ENCODE assay signal across 10 mouse cellular contexts in genomic region chr6:129228935-129229773, GRCm38 (mm10). TPM values are rescaled to one million over a fixed set of nuclear protein-coding genes. Genes with fewer than 3 reads are reported as not detected.
DNase-seq lines count a peak whose midpoint lies in the region; ATAC-seq and TF ChIP-seq lines count a peak whose summit lies in the region.
"Had no signal": no experiment of that assay in that cellular context is flagged by ENCODE, and none has a peak within 500 bp of the region (broad histone marks: within the 10 kb centered on the region; RNA-seq: fewer than 3 reads in every experiment).

No protein-coding gene starts in this region.

- WGBS in hindbrain, embryonic 14.5 days = 62% methylated on average over 3 of the region's 3 CpGs
- WGBS in hindbrain, embryonic 11.5 days = 72% methylated on average over 3 of the region's 3 CpGs
- WGBS in spleen, adult 2 months = 21% methylated on average over 3 of the region's 3 CpGs
- 45% methylated on average over 3 of the region's 3 CpGs for WGBS in olfactory bulb, adult 2 months

- no peak overlapping the region for H3K4me3 ChIP-seq in hindbrain, embryonic 14.5 days (replicated peaks; ENCODE audit: low read length)
- H3K4me3 ChIP-seq in hindbrain, embryonic 11.5 days (ENCODE audit: low read depth, low read length) = no peak overlapping the region
- no peak overlapping the region for H3K4me3 ChIP-seq in spleen, adult 2 months (ENCODE audit: extremely low read depth, insufficient read depth, insufficient read length)
- H3K4me3 ChIP-seq in embryonic fibroblast, embryonic 13.5 days (ENCODE audit: insufficient read depth, low read length) = no peak overlapping the region
- no peak overlapping the region for H3K4me3 ChIP-seq in olfactory bulb, adult 2 months (ENCODE audit: insufficient read depth, low read depth, low read length)

- no peaks in the 10 kb centered on the region for H3K36me3 ChIP-seq in hindbrain, embryonic 14.5 days (replicated peaks; ENCODE audit: control insufficient read depth, insufficient read depth)
- no peaks in the 10 kb centered on the region for H3K36me3 ChIP-seq in hindbrain, embryonic 11.5 days (ENCODE audit: control insufficient read depth, insufficient read depth, low read length)
- H3K36me3 ChIP-seq in spleen, adult 2 months (ENCODE audit: control insufficient read depth, insufficient read depth, low read length) = peaks cover 3% of the 10 kb centered on the region

- H3K4me1 ChIP-seq in hindbrain, embryonic 14.5 days (replicated peaks; ENCODE audit: control insufficient read depth, insufficient read depth, low read length) = no peaks in the 10 kb centered on the region
- no peaks in the 10 kb centered on the region for H3K4me1 ChIP-seq in hindbrain, embryonic 11.5 days (replicated peaks; ENCODE audit: control insufficient read depth, insufficient read depth, low read length)
- peaks cover 42% of the 10 kb centered on the region for H3K4me1 ChIP-seq in spleen, adult 2 months (ENCODE audit: control insufficient read depth, insufficient read depth, insufficient read length)
- H3K4me1 ChIP-seq in embryonic fibroblast, embryonic 13.5 days (ENCODE audit: control insufficient read depth, insufficient read depth, low read length) = peaks cover 17% of the 10 kb centered on the region
- H3K4me1 ChIP-seq in olfactory bulb, adult 2 months (ENCODE audit: control insufficient read depth, insufficient read depth, low read length) = no peaks in the 10 kb centered on the region

- H3K27ac ChIP-seq in hindbrain, embryonic 14.5 days = peak overlapping the region; percentile 36; the same call in 1 of the 2 replicates
- H3K27ac ChIP-seq in hindbrain, embryonic 11.5 days (ENCODE audit: low read depth, low read length) = no peak overlapping the region
- peak overlapping the region; percentile 85 for H3K27ac ChIP-seq in spleen, adult 2 months (ENCODE audit: insufficient read depth, low read length)
- peak overlapping the region; percentile 100 for H3K27ac ChIP-seq in embryonic fibroblast, embryonic 13.5 days (ENCODE audit: insufficient read depth, low read length)
- 0 out of 2 replicates have a peak overlapping the region, but pooled peaks have one; percentile 46 for H3K27ac ChIP-seq in olfactory bulb, adult 2 months (ENCODE audit: insufficient read depth, low read depth, low read length)

- H3K9ac ChIP-seq in hindbrain, embryonic 14.5 days = no peak overlapping the region
- H3K9ac ChIP-seq in hindbrain, embryonic 11.5 days (ENCODE audit: low read depth, low read length) = no peak overlapping the region

- ATAC-seq in hindbrain, embryonic 14.5 days (ENCODE audit: low FRiP score) = no peak
- no peak for ATAC-seq in hindbrain, embryonic 11.5 days (ENCODE audit: low FRiP score)
- ATAC-seq in megakaryocyte-erythroid progenitor cell, adult 5-6 weeks (replicated peaks; ENCODE audit: low FRiP score, low TSS enrichment, poor library complexity, severe bottlenecking) = no peak

- no peak for TF ChIP-seq CTCF in spleen, adult 2 months (IDR thresholded peaks at IDR 0.05; ENCODE audit: extremely low read depth, insufficient read depth, insufficient read length, insufficient replicate concordance)
- TF ChIP-seq CTCF in embryonic fibroblast, embryonic 13.5 days (IDR thresholded peaks at IDR 0.05; ENCODE audit: borderline replicate concordance, insufficient read depth, low read length) = no peak
- TF ChIP-seq CTCF in olfactory bulb, adult 2 months (IDR thresholded peaks at IDR 0.05; ENCODE audit: insufficient read depth, low read depth, low read length) = no peak

- H3K9me3 ChIP-seq in hindbrain, embryonic 14.5 days (ENCODE audit: control insufficient read depth, low read length) = no peaks in the 10 kb centered on the region
- H3K9me3 ChIP-seq in hindbrain, embryonic 11.5 days (ENCODE audit: control insufficient read depth, low read length) = no peaks in the 10 kb centered on the region

- DNase-seq in hindbrain, embryonic 14.5 days (ENCODE audit: low spot score) = no peak
- DNase-seq in hindbrain, embryonic 11.5 days (ENCODE audit: low spot score) = no peak
- DNase-seq in spleen, adult 2 months (ENCODE audit: low read depth in 1 of 2, low spot score in 2 of 2) = no peak
- DNase-seq in spleen, postnatal 10 days (ENCODE audit: low spot score in 2 of 2) = no peak
- no peak for DNase-seq in retina, postnatal 1 day
- DNase-seq: cerebellum, adult 11-12 months had no signal

- TF ChIP-seq POLR2A in spleen, adult 2 months (IDR thresholded peaks at IDR 0.05; ENCODE audit: low read depth, low read length) = no peak
- no peak for TF ChIP-seq POLR2A in embryonic fibroblast, embryonic 13.5 days (IDR thresholded peaks at IDR 0.05; ENCODE audit: low read depth, low read length)
- no peak for TF ChIP-seq POLR2A in olfactory bulb, adult 2 months (IDR thresholded peaks at IDR 0.05; ENCODE audit: insufficient read depth, low read depth, low read length)

- H3K4me2 ChIP-seq in hindbrain, embryonic 14.5 days (replicated peaks) = no peak overlapping the region
- no peak overlapping the region for H3K4me2 ChIP-seq in hindbrain, embryonic 11.5 days (replicated peaks; ENCODE audit: low read depth, low read length)

- no peaks in the 10 kb centered on the region for H3K27me3 ChIP-seq in hindbrain, embryonic 14.5 days (ENCODE audit: control insufficient read depth, insufficient read depth, low read length)
- H3K27me3 ChIP-seq in hindbrain, embryonic 11.5 days (ENCODE audit: control insufficient read depth, insufficient read depth, low read length) = no peaks in the 10 kb centered on the region
- H3K27me3 ChIP-seq in spleen, adult 2 months (ENCODE audit: control insufficient read depth, insufficient read depth, low read length) = no peaks in the 10 kb centered on the region

RNA-seq across cellular contexts. Expression of gene Cd69, which starts 46.1 kb away (rescaled TPM):
- not detected in 2 replicates for polyA plus RNA-seq in hindbrain, embryonic 14.5 days (2014; fragmentation: Nextera tagmentation; extraction: Ambion mirVana)
- polyA plus RNA-seq in hindbrain, embryonic 11.5 days (2014; fragmentation: Nextera tagmentation; extraction: Ambion mirVana) = 0.09 TPM in 1 of 2 replicates, not detected in the other
- polyA plus RNA-seq in spleen, adult 2 months (2012; rRNA removed) = 4.4 and 5.0 TPM in 2 replicates
- not detected in 2 replicates for polyA plus RNA-seq in embryonic fibroblast, embryonic 13.5 days (2011; ENCODE audit: insufficient read length, low read depth, missing spikeins)
- not detected in 2 replicates for polyA plus RNA-seq in olfactory bulb, adult 2 months (2012; ENCODE audit: insufficient read depth, insufficient read length, low replicate concordance, missing spikeins)
- total RNA-seq in megakaryocyte-erythroid progenitor cell, adult 5-6 weeks (2014; fragmentation: Nextera tagmentation) = 7.0 and 12.2 TPM in 2 replicates
- 57.7 and 71.1 TPM in 2 replicates for total RNA-seq in megakaryocyte-erythroid progenitor cell, adult 5-6 weeks (2017)
- total RNA-seq: left cerebral cortex, postnatal 14 days had no signal

RNA-seq across cellular contexts. Expression of gene Clec2d, which starts 48.7 kb away (rescaled TPM):
- 0.17 and 0.37 TPM in 2 replicates for polyA plus RNA-seq in hindbrain, embryonic 14.5 days (2014; fragmentation: Nextera tagmentation; extraction: Ambion mirVana)
- polyA plus RNA-seq in hindbrain, embryonic 11.5 days (2014; fragmentation: Nextera tagmentation; extraction: Ambion mirVana) = not detected in 2 replicates
- polyA plus RNA-seq in spleen, adult 2 months (2012; rRNA removed) = 47.0 and 47.4 TPM in 2 replicates
- 45.1 and 55.3 TPM in 2 replicates for polyA plus RNA-seq in embryonic fibroblast, embryonic 13.5 days (2011; ENCODE audit: insufficient read length, low read depth, missing spikeins)
- not detected in 2 replicates for polyA plus RNA-seq in olfactory bulb, adult 2 months (2012; ENCODE audit: insufficient read depth, insufficient read length, low replicate concordance, missing spikeins)
- total RNA-seq in megakaryocyte-erythroid progenitor cell, adult 5-6 weeks (2014; fragmentation: Nextera tagmentation) = 18.0 and 43.7 TPM in 2 replicates
- total RNA-seq in megakaryocyte-erythroid progenitor cell, adult 5-6 weeks (2017) = 78.9 and 151 TPM in 2 replicates

Comparison
In these comparisons a context has a peak if more than half of its experiments do, and no peak if none do; other contexts are left out.
1. RNA of gene Cd69, which starts 46.1 kb away (polyA plus RNA-seq): not detected in olfactory bulb, adult 2 months; 4.4 to 5.0 TPM in spleen, adult 2 months, 0.09 TPM in hindbrain, embryonic 11.5 days, not detected in hindbrain, embryonic 14.5 days and not detected in embryonic fibroblast, embryonic 13.5 days; every median in the first group is over 10 times any median in the second.
2. RNA of gene Clec2d, which starts 48.7 kb away (polyA plus RNA-seq): not detected in olfactory bulb, adult 2 months, 47.0 to 47.4 TPM in spleen, adult 2 months and 45.1 to 55.3 TPM in embryonic fibroblast, embryonic 13.5 days; 0.17 to 0.37 TPM in hindbrain, embryonic 14.5 days and not detected in hindbrain, embryonic 11.5 days; every median in the first group is over 10 times any median in the second.